Mouse (Mus musculus) midbrain, embryonic 10.5 days (tissue): ENCODE data around the gene Ndufb8. TPM values are rescaled to one million over a fixed set of nuclear protein-coding genes. Genes with fewer than 3 reads are reported as not detected.

Experiments
- DNase-seq: peaks from one replicate; pipeline ENCODE4 v3.0.0-alpha.2; 2017; ENCODE audit warnings: low spot score
- H3K27ac ChIP-seq: fragments of 300-500 bp; sonication (generic); replicated peaks from 2 replicates; pipeline ENCODE4 v1.5.1; 2016; ENCODE audit warnings: mild to moderate bottlenecking
- H3K27me3 ChIP-seq: fragments of 300-500 bp; sonication (generic); 2 replicates; pipeline ENCODE4 v1.6.1; 2016; ENCODE audit warnings: low read depth, mild to moderate bottlenecking; ENCODE audit not compliant: poor library complexity, severe bottlenecking
- H3K36me3 ChIP-seq: fragments of 300-500 bp; sonication (generic); 2 replicates; pipeline ENCODE4 v1.6.1; 2016; ENCODE audit warnings: mild to moderate bottlenecking, moderate library complexity
- H3K4me1 ChIP-seq: fragments of 300-500 bp; sonication (generic); 2 replicates; pipeline ENCODE4 v1.6.1; 2016
- H3K4me3 ChIP-seq: fragments of 300-500 bp; sonication (generic); 2 replicates; pipeline ENCODE4 v1.5.1; 2016; ENCODE audit warnings: mild to moderate bottlenecking, moderate library complexity
- H3K9me3 ChIP-seq: fragments of 300-500 bp; sonication (generic); replicated peaks from 2 replicates; pipeline ENCODE4 v1.6.1; 2016; ENCODE audit warnings: mild to moderate bottlenecking
- WGBS: fragments of 180-500 bp; shearing (Covaris S2); methylation state at CpG from one replicate; pipeline ENCODE4 v1.1.7; 2016; 5-methylcytosine and 5-hydroxymethylcytosine counted together
- polyA plus RNA-seq: library from polyadenylated mRNA; unstranded; fragments of >200 nt; fragmentation: Nextera tagmentation; extraction: Ambion mirVana; gene quantifications from 2 replicates; pipeline ENCODE4 v1.2.1, GENCODE M21; 2016

The Ndufb8 gene
- polyA plus RNA-seq, result 610 and 632 TPM in 2 replicates

- Histone ChIP-seq H3K4me1 (peaks cover 20% of the 10 kb centered on the region), H3K36me3 (peaks cover 36% of the 10 kb centered on the region), H3K27ac (peak within 1 kb of the TSS; percentile 96), H3K9me3 (no peaks in the 10 kb centered on the region), H3K27me3 (peaks cover 12% of the 10 kb centered on the region), H3K4me3 (peak within 1 kb of the TSS; percentile 94)
- DNase-seq, result peak; percentile 97
- WGBS, result under 1% methylated on average over 50 of the region's 50 CpGs
Measured at GRCm38 (mm10) chr19:44554861-44555590, at the start of gene Ndufb8. Gene Ndufb8, minus strand, starts transcription at chr19:44555440.

DNA sequence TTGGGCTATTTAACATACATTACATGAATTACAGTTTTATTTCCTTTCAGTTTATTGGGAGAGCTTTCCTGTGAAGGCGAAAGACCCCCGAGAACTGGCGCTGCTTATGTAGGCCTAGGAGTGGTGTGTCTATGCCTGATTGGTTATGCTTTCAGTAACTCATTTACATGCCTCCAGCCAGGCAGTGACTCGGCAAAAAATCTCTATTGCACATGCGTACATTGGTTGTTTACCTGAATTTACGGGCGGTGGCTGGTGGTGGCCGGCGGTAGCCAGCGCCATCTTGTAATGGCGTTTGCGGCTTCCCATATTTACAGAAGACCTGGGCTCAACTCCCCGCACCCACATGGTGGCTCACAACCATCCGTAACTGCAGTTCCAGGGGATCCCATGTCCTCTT is 38.9 kb upstream of the Ndufb8 start:
- H3K9me3 ChIP-seq, result no peaks in the 10 kb centered on the region
- no peak overlapping the region for H3K4me3 ChIP-seq
- no peak for DNase-seq
- H3K27me3 ChIP-seq, result peaks cover 14% of the 10 kb centered on the region
- WGBS, result 94% methylated on average over 14 of the region's 14 CpGs
- H3K36me3 ChIP-seq, result no peaks in the 10 kb centered on the region
- H3K4me1 ChIP-seq, result peaks cover 8% of the 10 kb centered on the region
- H3K27ac ChIP-seq, result no peak overlapping the region

DNA sequence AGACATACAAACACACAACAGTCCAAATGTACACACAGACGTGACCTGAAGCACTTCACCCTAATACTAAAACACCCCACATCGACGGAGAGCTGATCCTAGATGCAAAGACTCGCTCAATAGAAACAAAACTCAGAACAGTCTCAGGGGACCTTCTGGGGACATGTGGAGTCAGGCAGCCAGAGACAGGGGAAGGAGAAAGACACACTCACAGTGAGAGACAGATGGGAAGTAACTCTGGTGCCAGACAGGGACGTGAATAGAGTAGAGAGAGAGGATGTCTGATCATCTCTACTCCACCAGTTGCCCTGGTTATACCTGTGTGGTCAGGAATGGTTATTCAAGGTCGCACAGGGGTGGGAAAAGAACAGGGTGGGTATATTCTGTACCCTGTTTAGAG is 36.4 kb upstream of the Ndufb8 start:
- no peaks in the 10 kb centered on the region for H3K9me3 ChIP-seq
- 81% methylated on average over 6 of the region's 6 CpGs for WGBS

DNA sequence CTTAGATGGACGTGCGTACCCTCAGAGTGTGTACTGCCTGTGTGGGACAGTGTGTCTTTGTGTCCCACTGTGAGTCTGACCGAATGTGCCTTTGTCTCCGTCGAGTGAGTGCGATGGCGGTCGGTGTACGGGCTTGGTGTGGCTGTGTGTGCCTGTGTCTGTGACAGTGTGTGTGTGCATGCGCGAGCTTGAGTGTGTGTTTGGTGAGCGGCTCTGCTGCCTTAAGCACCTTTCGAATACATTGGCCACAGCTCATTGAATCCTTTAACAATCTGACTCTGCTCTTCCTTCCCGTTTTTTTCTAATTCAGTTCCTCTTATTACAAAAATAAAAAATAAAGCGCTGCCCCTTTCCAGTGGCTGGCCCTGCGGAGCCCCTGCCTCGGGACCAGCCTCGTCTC is 35.8 kb upstream of the Ndufb8 start:
- Histone ChIP-seq H3K27me3 (peaks cover 45% of the 10 kb centered on the region), H3K36me3 (no peaks in the 10 kb centered on the region), H3K27ac (no peak overlapping the region), H3K9me3 (no peaks in the 10 kb centered on the region), H3K4me1 (peaks cover 10% of the 10 kb centered on the region), H3K4me3 (no peak overlapping the region)
- no peak for DNase-seq
- 88% methylated on average over 18 of the region's 18 CpGs for WGBS

More for the DNA sequence above, 36.4 kb upstream of the Ndufb8 start:
- Histone ChIP-seq H3K4me3 (no peak overlapping the region), H3K27me3 (peaks cover 38% of the 10 kb centered on the region), H3K27ac (no peak overlapping the region), H3K36me3 (no peaks in the 10 kb centered on the region), H3K4me1 (peaks cover 10% of the 10 kb centered on the region)
- no peak for DNase-seq

DNA sequence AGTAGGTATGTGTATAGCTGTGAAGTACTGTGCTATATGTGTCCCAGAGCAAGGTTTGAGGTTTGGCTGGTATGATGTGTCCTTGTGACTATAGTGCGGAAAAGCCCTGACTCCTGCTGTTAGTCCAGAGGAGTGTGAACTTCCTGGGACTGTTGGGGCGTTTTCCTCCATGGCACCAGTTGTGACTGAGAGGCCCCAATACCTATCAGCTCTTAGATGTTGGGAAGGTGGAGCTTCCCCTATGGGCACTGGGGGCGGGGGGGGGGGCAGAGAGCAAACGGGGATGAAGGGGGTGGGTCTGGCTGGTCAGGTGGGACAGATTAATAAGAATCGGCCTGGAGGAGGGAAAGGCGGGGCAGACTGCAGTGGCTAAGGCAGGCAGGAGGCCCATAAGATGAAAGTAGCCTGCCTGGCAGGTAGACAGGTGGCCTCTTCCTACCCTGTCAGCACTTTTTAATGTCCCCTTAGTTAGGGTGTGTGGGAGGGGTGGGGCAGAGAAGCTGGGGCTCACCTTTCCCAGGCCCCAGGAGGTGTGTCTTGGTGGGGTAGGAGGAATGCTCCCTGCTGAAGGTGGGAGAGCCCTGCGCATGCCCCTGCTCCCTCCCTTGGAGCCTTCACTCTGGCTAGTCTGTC is 34.5 kb upstream of the Ndufb8 start:
- 59% methylated on average over 7 of the region's 7 CpGs for WGBS
- H3K27ac ChIP-seq, result no peak overlapping the region
- no peaks in the 10 kb centered on the region for H3K36me3 ChIP-seq
- H3K4me1 ChIP-seq, result peaks cover 10% of the 10 kb centered on the region
- DNase-seq, result no peak
- H3K4me3 ChIP-seq, result no peak overlapping the region
- peaks cover 58% of the 10 kb centered on the region for H3K27me3 ChIP-seq
- H3K9me3 ChIP-seq, result no peaks in the 10 kb centered on the region

- no peaks in the 10 kb centered on the region for H3K9me3 ChIP-seq
- 51% methylated on average over 4 of the region's 4 CpGs for whole genome bisulfite sequencing
- H3K27ac ChIP-seq, result no peak overlapping the region
- H3K4me1 ChIP-seq, result peaks cover 10% of the 10 kb centered on the region
- H3K27me3 ChIP-seq, result peaks cover 73% of the 10 kb centered on the region
- no peaks in the 10 kb centered on the region for H3K36me3 ChIP-seq
- H3K4me3 ChIP-seq, result no peak overlapping the region
- no peak for DNase-seq
Measured at GRCm38 (mm10) chr19:44588036-44588435, 32.8 kb upstream of the Ndufb8 start.

GRCm38 (mm10) chr19:44582638-44583309 is 27.5 kb upstream of the Ndufb8 start:
- Histone ChIP-seq H3K27ac (no peak overlapping the region), H3K4me3 (no peak overlapping the region), H3K4me1 (peaks cover 8% of the 10 kb centered on the region), H3K36me3 (no peaks in the 10 kb centered on the region), H3K9me3 (no peaks in the 10 kb centered on the region), H3K27me3 (peaks cover 45% of the 10 kb centered on the region)
- 36% methylated on average over 9 of the region's 9 CpGs for WGBS
- DNase-seq, result peak; percentile 91

DNA sequence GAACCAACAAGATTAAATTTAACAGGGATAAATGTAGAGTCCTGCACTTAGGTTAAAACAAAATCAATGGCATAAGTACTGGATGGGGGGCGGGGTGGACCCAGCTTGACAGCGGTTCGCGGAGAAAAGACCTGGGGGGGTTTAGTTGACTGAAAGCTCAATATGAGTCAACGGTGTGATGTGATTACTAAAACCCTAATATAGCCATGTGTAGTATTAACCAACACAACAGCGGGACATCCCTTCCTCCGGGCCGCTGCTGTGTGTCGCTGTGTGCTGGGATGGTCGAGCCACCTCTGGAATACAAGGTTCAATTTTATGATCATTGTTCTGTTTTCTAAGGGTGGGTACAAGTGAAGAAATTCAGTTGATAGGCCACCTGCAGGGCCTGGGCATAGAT is 26.9 kb upstream of the Ndufb8 start:
- WGBS, result 88% methylated on average over 10 of the region's 10 CpGs
- Histone ChIP-seq H3K27me3 (peaks cover 39% of the 10 kb centered on the region), H3K4me3 (no peak overlapping the region), H3K36me3 (no peaks in the 10 kb centered on the region), H3K9me3 (no peaks in the 10 kb centered on the region), H3K4me1 (peaks cover 2% of the 10 kb centered on the region), H3K27ac (no peak overlapping the region)
- no peak for DNase-seq

DNA sequence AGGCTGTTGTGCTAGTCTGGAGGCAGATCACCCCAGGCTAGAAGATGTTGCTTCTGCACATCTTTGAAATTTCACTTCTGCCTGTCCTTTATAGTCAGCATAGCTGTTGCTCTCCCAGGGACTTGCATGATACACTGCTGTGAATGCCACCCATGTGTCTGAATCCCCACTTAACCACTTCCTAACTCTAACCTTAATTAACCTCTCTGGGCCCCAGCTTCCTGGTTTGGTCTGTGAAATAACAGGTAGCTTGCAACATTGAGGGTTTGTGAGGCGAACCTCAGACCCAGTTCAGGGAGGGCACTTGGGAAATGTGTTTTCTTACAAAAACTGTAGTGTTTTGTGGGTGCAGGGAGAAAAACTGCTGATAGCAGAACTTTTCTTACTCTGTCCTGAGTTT is 22.8 kb upstream of the Ndufb8 start:
- no peaks in the 10 kb centered on the region for H3K27me3 ChIP-seq
- peaks cover 31% of the 10 kb centered on the region for H3K36me3 ChIP-seq
- no peak for DNase-seq
- 89% methylated on average over 1 of the region's 1 CpGs for WGBS
- no peaks in the 10 kb centered on the region for H3K4me1 ChIP-seq
- H3K4me3 ChIP-seq, result no peak overlapping the region
- H3K9me3 ChIP-seq, result no peaks in the 10 kb centered on the region
- H3K27ac ChIP-seq, result no peak overlapping the region

GRCm38 (mm10) chr19:44576275-44576674 is 21.0 kb upstream of the Ndufb8 start:
- Histone ChIP-seq H3K4me3 (no peak overlapping the region), H3K27ac (no peak overlapping the region), H3K27me3 (no peaks in the 10 kb centered on the region), H3K36me3 (peaks cover 49% of the 10 kb centered on the region), H3K4me1 (no peaks in the 10 kb centered on the region), H3K9me3 (no peaks in the 10 kb centered on the region)
- no peak for DNase-seq
- WGBS, result 87% methylated on average over 7 of the region's 7 CpGs

- peaks cover 87% of the 10 kb centered on the region for H3K36me3 ChIP-seq
Measured at GRCm38 (mm10) chr19:44567763-44568162, 12.5 kb upstream of the Ndufb8 start.

DNA sequence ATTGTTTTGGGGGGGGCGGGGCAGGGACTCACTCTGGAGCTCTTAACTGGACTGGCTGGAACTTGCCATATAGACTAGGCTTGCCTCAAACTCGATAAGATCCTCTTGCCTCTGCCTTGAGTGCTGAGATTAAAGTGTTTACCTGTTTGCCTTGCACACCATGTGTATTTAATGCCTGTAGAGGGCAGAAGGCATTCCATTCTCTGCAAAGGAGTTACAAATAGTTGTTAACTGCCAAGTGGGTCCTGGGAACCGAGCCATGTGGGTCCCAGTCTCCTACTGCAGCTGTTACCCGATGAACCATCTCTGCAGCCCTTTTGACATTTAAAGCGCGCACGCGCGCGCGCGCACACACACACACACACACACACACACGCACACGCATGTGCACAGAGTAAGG is 8.8 kb upstream of the Ndufb8 start:
- no peak for DNase-seq
- Histone ChIP-seq H3K4me3 (peak overlapping the region; percentile 75; the same call in 1 of the 2 replicates), H3K4me1 (peaks cover 15% of the 10 kb centered on the region), H3K27ac (no peak overlapping the region), H3K27me3 (0 out of 2 replicates have a peak, but pooled peaks cover 4% of the 10 kb centered on the region), H3K36me3 (peaks cover 50% of the 10 kb centered on the region), H3K9me3 (no peaks in the 10 kb centered on the region)
- 96% methylated on average over 14 of the region's 14 CpGs for WGBS

More at GRCm38 (mm10) chr19:44567763-44568162, 12.5 kb upstream of the Ndufb8 start:
- DNase-seq, result no peak
- Histone ChIP-seq H3K9me3 (no peaks in the 10 kb centered on the region), H3K4me1 (peaks cover 15% of the 10 kb centered on the region), H3K4me3 (no peak overlapping the region), H3K27me3 (no peaks in the 10 kb centered on the region), H3K27ac (no peak overlapping the region)
- 89% methylated on average over 3 of the region's 3 CpGs for WGBS
